Mouse (Mus musculus) ES-E14 (cell line): Measurements from ENCODE around the gene Myo16. TPM values are rescaled to one million over a fixed set of nuclear protein-coding genes. Genes with fewer than 3 reads are reported as not detected.
A peak's percentile ranks its signal among the peaks of the same experiment; 100 is the strongest.

Experiments used
- DNase-seq: peaks from one replicate; pipeline ENCODE4 v3.0.0-alpha.2; 2013; ENCODE audit warnings: low read depth, low spot score
- H3K27ac ChIP-seq: 2 replicates; pipeline ENCODE4 v1.5.1; 2012; ENCODE audit warnings: low read depth, mild to moderate bottlenecking, low read length, moderate library complexity, mixed read lengths; ENCODE audit not compliant: poor library complexity, insufficient read depth, severe bottlenecking
- H3K36me3 ChIP-seq: 2 replicates; pipeline ENCODE4 v1.6.1; 2012; ENCODE audit warnings: mild to moderate bottlenecking, low read length, moderate library complexity, mixed read lengths; ENCODE audit not compliant: control insufficient read depth, poor library complexity, insufficient read depth, severe bottlenecking
- H3K4me1 ChIP-seq, 2 experiments: fragments of 150-350 bp in 1 of 2; sonication (generic) in 1 of 2; 2 replicates each; pipeline ENCODE4 v1.6.1; 2012; ENCODE audit warnings: low read length in 2 of 2, mild to moderate bottlenecking in 1 of 2, mixed read lengths in 1 of 2; ENCODE audit not compliant: control insufficient read depth in 2 of 2, insufficient read depth in 2 of 2, poor library complexity in 1 of 2
- H3K4me3 ChIP-seq, 2 experiments: fragments of 150-350 bp in 1 of 2; sonication (generic) in 1 of 2; 2 replicates each; pipeline ENCODE4 v1.5.1; 2012; ENCODE audit warnings: low read length in 2 of 2, low read depth in 1 of 2, mild to moderate bottlenecking in 1 of 2, mixed read lengths in 1 of 2; ENCODE audit not compliant: insufficient read depth in 1 of 2, poor library complexity in 1 of 2, severe bottlenecking in 1 of 2
- H3K9ac ChIP-seq: 2 replicates; pipeline ENCODE4 v1.6.1; 2012; ENCODE audit warnings: low read depth, mild to moderate bottlenecking, low read length, mixed read lengths; ENCODE audit not compliant: poor library complexity, insufficient read depth, severe bottlenecking
- H3K9me3 ChIP-seq: fragments of 150-350 bp; sonication (generic); 2 replicates; pipeline ENCODE4 v1.6.1; 2012; ENCODE audit warnings: low read depth, mild to moderate bottlenecking, low read length; ENCODE audit not compliant: control insufficient read depth, insufficient read depth
- CHD2 ChIP-seq: IDR thresholded peaks from 2 replicates; pipeline ENCODE4 v1.6.1; 2014; ENCODE audit warnings: mild to moderate bottlenecking, low read depth, low read length, inconsistent platforms
- HCFC1 ChIP-seq: IDR thresholded peaks from 2 replicates; pipeline ENCODE4 v1.6.1; 2012; ENCODE audit warnings: low read length, inconsistent platforms, borderline replicate concordance; ENCODE audit not compliant: insufficient read depth
- MAFK ChIP-seq: IDR thresholded peaks from 2 replicates; pipeline ENCODE4 v1.6.1; 2014; ENCODE audit warnings: mild to moderate bottlenecking, low read depth, low read length, inconsistent platforms; ENCODE audit not compliant: insufficient read depth
- ZC3H11A ChIP-seq: IDR thresholded peaks from 2 replicates; pipeline ENCODE4 v1.6.1; 2012; ENCODE audit warnings: low read depth, mild to moderate bottlenecking, inconsistent platforms, low read length, borderline replicate concordance
- ZNF384 ChIP-seq: IDR thresholded peaks from 2 replicates; pipeline ENCODE4 v1.6.1; 2012; ENCODE audit warnings: low read depth, low read length, inconsistent platforms
- in situ Hi-C, 2 experiments: fragments of 600-800 bp; cut with MboI; formaldehyde crosslinking; loops; one replicate each; pipeline ENCODE4 v1.15.1; 2025; ENCODE audit warnings: low sequenced_read_pairs in 2 of 2, inconsistent platforms in 1 of 2; ENCODE audit not compliant: unreplicated experiment in 2 of 2
- total RNA-seq: library from RNA; depleted of rRNA; stranded (reverse); fragments of 300-350 nt; gene quantifications from 2 replicates; pipeline ENCODE4 v1.2.3, GENCODE M21; 2012

Gene Myo16
- total RNA-seq, 1 experiment = 0.09 TPM

DNA sequence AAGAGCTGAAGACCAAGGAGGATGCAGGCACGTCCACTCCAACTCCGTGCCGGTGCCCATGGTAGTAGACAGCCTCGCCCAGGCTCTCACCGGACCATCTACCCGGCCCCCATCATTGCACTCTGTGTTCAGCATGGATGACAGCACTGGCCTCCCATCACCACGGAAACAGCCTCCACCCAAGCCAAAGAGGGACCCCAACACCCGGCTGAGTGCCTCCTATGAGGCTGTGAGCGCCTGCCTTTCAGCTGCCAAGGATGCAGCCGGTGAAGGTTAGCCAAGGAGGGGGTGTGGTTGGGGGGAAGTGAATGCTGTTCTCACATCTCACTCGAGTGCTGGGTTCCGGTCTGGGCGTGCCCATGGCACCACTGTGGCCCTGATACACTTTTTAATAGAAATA is 408.3 kb downstream of the Myo16 start:
- no peak overlapping the region for H3K4me3 ChIP-seq
- in situ Hi-C loops = no loop called here
- H3K36me3 ChIP-seq = no peaks in the 10 kb centered on the region

DNA sequence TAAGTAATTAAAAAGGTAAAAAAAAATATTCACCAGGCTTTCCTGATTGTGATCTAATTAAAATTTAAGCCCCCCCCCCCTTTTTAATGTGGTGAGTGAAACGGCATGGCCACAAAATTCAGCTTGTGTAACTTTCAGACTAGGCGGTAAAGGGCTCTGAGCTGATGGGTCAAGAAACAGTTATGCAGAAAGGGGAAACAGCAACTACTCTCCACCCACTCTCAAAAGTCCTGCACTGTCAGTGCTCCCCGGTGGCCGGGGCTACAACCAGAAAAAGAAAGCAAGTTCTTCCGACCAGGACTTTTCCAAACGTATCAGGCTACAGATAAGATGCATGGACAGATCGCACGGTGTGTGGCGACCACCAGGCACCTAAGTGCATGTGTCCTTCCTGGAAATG is 408.9 kb downstream of the Myo16 start:
- Histone ChIP-seq H3K36me3 (no peaks in the 10 kb centered on the region), H3K4me1 (no peaks in the 10 kb centered on the region), H3K4me3 (no peak overlapping the region), H3K9me3 (no peaks in the 10 kb centered on the region), H3K27ac (no peak overlapping the region), H3K9ac (no peak overlapping the region)
- DNase-seq = no peak
- TF ChIP-seq MAFK = no peak
- TF ChIP-seq ZNF384 = no peak
- no peak for TF ChIP-seq CHD2
- no peak for TF ChIP-seq ZC3H11A
- TF ChIP-seq HCFC1 = no peak
- in situ Hi-C loops = no loop called here

More for the DNA sequence above, 408.3 kb downstream of the Myo16 start:
- no peaks in the 10 kb centered on the region for H3K9me3 ChIP-seq
- TF ChIP-seq ZC3H11A = no peak
- TF ChIP-seq HCFC1 = no peak
- no peak for TF ChIP-seq CHD2
- TF ChIP-seq MAFK = no peak
- TF ChIP-seq ZNF384 = no peak
- no peak for DNase-seq
- no peak overlapping the region for H3K27ac ChIP-seq
- H3K9ac ChIP-seq = no peak overlapping the region
- no peaks in the 10 kb centered on the region for H3K4me1 ChIP-seq

DNA sequence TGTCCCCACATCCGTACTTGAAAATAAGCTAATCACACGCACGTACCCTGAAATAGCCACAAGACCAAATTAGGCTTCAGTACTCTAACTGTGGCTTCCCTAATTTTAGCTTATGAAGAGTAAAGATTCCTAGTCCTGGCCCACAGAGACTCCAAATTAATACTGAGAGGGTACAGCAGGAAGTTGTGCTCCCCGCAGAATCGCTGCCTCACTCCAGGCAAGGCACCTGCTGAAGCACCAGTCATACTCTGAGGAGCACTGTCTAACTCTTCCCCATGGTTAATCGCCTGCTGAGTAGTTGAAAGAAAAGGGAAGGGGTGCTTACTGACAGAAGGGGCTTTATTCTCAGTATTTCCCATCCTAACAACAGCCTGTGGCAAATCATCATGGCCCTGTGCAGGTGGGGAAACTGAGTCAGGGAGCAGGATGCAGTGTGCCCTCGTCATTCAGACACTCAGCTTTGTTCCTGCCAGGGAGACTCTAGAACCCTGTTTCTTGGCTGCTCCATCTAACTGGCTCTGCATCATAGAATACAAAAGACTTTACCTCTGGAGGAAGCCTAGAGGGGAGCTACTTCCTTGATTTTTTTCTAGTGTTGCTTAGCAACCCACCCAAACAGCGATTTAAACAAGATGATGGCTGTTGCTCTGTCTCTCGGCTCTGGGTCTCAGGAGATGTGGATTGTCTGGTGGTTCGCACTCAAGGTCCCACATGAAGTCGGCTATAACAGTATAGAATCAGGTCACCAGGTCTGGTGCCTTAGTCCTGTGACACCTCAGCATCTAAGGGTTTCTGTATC is 411.7 kb downstream of the Myo16 start:
- in situ Hi-C loops = no loop called here
- TF ChIP-seq ZC3H11A (no peak), ZNF384 (peak; percentile 75)

DNA sequence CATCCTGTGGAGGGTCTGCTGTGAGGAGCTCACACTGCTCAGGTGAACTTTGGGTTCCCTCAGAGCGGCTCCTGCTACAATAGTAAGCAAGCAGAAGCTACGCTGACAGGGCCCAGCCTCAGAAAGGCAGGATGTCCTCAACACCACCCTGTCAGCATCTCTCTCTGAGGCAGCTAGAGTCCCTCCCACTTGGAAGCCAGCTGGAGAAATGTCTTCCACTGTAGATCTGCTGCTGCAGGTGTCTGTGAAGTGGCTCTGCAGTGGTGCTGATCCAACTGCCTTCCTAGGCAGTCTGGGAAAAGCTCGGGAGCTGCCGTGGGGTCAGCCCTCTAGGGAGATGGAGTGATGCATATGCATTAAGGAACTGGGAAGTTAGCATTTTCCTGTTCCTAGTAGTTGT is 414.7 kb downstream of the Myo16 start:
- in situ Hi-C loops = no loop called here
- no peak overlapping the region for H3K9ac ChIP-seq

More for the DNA sequence above, 411.7 kb downstream of the Myo16 start:
- Histone ChIP-seq H3K27ac (no peak overlapping the region), H3K9me3 (no peaks in the 10 kb centered on the region), H3K9ac (no peak overlapping the region), H3K4me3 (no peak overlapping the region), H3K36me3 (no peaks in the 10 kb centered on the region), H3K4me1 (no peaks in the 10 kb centered on the region)
- DNase-seq = no peak

More for the DNA sequence above, 414.7 kb downstream of the Myo16 start:
- Histone ChIP-seq H3K4me3 (no peak overlapping the region), H3K27ac (no peak overlapping the region), H3K36me3 (no peaks in the 10 kb centered on the region), H3K4me1 (no peaks in the 10 kb centered on the region), H3K9me3 (no peaks in the 10 kb centered on the region)
- DNase-seq = no peak
- TF ChIP-seq CHD2 (no peak), HCFC1 (no peak), MAFK (no peak), ZC3H11A (no peak)
